Mouse (Mus musculus) midbrain, embryonic 10.5 days (tissue): Measurements from ENCODE around the gene Noc2l. TPM values are rescaled to one million over a fixed set of nuclear protein-coding genes. Genes with fewer than 3 reads are reported as not detected.

ENCODE experiments used
- DNase-seq: peaks from one replicate; pipeline ENCODE4 v3.0.0-alpha.2; 2017; ENCODE audit warnings: low spot score
- H3K27ac ChIP-seq: fragments of 300-500 bp; sonication (generic); replicated peaks from 2 replicates; pipeline ENCODE4 v1.5.1; 2016; ENCODE audit warnings: mild to moderate bottlenecking
- H3K27me3 ChIP-seq: fragments of 300-500 bp; sonication (generic); 2 replicates; pipeline ENCODE4 v1.6.1; 2016; ENCODE audit warnings: low read depth, mild to moderate bottlenecking; ENCODE audit not compliant: poor library complexity, severe bottlenecking
- H3K36me3 ChIP-seq: fragments of 300-500 bp; sonication (generic); 2 replicates; pipeline ENCODE4 v1.6.1; 2016; ENCODE audit warnings: mild to moderate bottlenecking, moderate library complexity
- H3K4me1 ChIP-seq: fragments of 300-500 bp; sonication (generic); 2 replicates; pipeline ENCODE4 v1.6.1; 2016
- H3K4me3 ChIP-seq: fragments of 300-500 bp; sonication (generic); 2 replicates; pipeline ENCODE4 v1.5.1; 2016; ENCODE audit warnings: mild to moderate bottlenecking, moderate library complexity
- H3K9me3 ChIP-seq: fragments of 300-500 bp; sonication (generic); replicated peaks from 2 replicates; pipeline ENCODE4 v1.6.1; 2016; ENCODE audit warnings: mild to moderate bottlenecking
- WGBS: fragments of 180-500 bp; shearing (Covaris S2); methylation state at CpG from one replicate; pipeline ENCODE4 v1.1.7; 2016; 5-methylcytosine and 5-hydroxymethylcytosine counted together
- microRNA-seq: library from miRNA; unstranded; fragments of <30 nt; microRNA quantifications from one replicate; pipeline ENCODE4, GENCODE M21; 2017
- polyA plus RNA-seq: library from polyadenylated mRNA; unstranded; fragments of >200 nt; fragmentation: Nextera tagmentation; extraction: Ambion mirVana; gene quantifications from 2 replicates; pipeline ENCODE4 v1.2.1, GENCODE M21; 2016

Noc2l gene
- polyA plus RNA-seq, 1 experiment from 2014 or later: 109 TPM

DNA sequence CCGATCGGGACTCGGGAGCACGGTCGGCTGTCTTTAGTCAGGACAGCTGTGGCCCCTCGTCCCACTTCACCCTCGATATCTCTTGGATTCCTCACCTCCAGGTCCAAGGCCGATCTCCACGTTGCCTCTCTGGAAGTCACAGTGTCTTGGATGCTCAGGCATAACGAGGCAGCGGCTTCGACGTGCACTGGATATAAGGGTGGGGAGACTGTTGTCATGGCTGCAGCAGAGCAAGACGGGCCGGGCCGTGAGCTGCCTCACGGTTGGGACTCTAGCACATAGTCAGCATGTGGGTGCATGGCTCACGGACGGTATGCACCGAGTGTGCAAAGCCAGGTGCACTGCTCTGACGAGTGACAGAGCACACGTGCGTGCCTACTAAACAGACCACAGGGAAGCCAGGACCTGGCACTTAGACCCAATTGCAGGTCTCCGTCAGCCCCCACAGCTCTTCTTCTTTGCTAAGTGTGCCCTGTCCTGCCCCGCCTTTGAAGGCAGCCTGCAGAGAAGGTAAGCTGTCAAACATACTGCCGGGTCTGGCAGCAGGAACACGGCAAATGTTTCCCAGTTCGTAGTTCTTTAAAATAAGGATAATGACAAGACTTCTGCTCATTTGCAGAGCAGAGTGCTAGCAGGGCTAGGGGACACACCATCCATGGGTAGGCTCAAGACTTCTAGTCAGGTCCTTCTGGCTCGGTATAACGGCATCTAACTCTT lies 18.7 kb downstream of the Noc2l start:
- H3K27ac ChIP-seq: 0 out of 2 replicates have a peak overlapping the region, but pooled peaks have one; percentile 42
- WGBS: under 1% methylated on average over 26 of the region's 30 CpGs

DNA sequence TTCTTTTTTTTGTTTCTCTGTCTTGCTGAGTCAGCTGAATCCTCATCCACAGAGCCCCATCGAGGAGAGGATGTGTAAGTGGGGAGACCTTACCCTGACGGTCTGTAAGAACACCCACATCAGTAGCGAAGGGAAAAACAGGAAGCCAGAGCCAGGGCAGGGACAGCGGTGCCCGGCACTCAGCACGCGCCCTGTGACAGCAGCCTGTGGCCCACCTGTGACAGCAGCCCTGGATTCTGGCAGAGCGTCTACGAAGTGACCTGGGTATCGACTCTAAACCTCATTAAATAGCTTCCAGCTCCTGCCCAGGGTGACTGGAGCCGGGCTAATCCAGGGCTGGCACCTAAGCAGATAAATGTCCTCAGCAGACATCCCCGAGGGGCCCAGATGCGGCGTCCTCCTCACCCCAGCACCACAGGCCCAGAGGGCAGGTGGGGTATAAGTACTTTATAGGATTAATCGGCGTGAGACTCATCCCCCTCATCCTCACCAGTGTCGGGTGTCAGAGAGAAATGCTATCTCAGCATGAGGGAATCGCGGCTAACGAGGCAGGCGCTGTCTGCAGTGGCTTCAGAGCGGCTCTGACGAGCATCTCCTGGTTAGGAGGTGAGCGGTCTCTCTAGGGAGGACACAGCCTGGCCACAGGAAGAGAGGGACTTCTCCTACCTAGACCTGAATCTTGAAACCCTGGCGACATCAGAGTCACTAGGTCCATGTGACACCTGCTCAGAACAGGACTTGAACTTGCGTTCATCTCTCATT lies 19.4 kb downstream of the Noc2l start, which contains the start of gene Samd11:
Samd11 (minus strand) TSS at position 580 of the 762 bp plus-strand sequence.
- H3K27me3 ChIP-seq: peaks cover 46% of the 10 kb centered on the region
- peaks cover 20% of the 10 kb centered on the region for H3K4me1 ChIP-seq
- H3K36me3 ChIP-seq: no peaks in the 10 kb centered on the region
- no peaks in the 10 kb centered on the region for H3K9me3 ChIP-seq
- H3K27ac ChIP-seq: 0 out of 2 replicates have a peak within 1 kb of the TSS, but pooled peaks have one; percentile 42
- H3K4me3 ChIP-seq: peak within 1 kb of the TSS; percentile 42
- DNase-seq: peak; percentile 38
- 1% methylated on average over 26 of the region's 26 CpGs for WGBS

More for the DNA sequence above, 18.7 kb downstream of the Noc2l start:
- Histone ChIP-seq H3K4me3 (peak overlapping the region; percentile 42), H3K36me3 (peaks cover 6% of the 10 kb centered on the region), H3K4me1 (peaks cover 23% of the 10 kb centered on the region), H3K27me3 (peaks cover 46% of the 10 kb centered on the region), H3K9me3 (no peaks in the 10 kb centered on the region)
- peak; percentile 45 for DNase-seq

Small RNA genes within 50 kb of the gene (microRNA-seq; reads per million reads assigned to microRNA genes)
- gene Mir7658: 11.7 reads per million, percentile 24 among the genes with 10 or more reads in this experiment

Other genes starting within 250 kb of the Noc2l start
- gene B3galt6, start 243.4 kb upstream of the Noc2l start, polyA plus RNA-seq: 14.0 and 15.3 TPM in 2 replicates
- gene Sdf4, start 243.1 kb upstream of the Noc2l start, polyA plus RNA-seq: 131 and 138 TPM in 2 replicates
- 0.42 and 0.88 TPM in 2 replicates for gene Tnfrsf4, start 222.2 kb upstream of the Noc2l start, polyA plus RNA-seq
- 1.1 and 1.8 TPM in 2 replicates for gene Tnfrsf18, start 209.8 kb upstream of the Noc2l start, polyA plus RNA-seq
- 0.30 TPM in 1 of 2 replicates, not detected in the other for gene Ttll10, start 176.6 kb upstream of the Noc2l start, polyA plus RNA-seq
- 75.3 and 76.5 TPM in 2 replicates for gene 9430015G10Rik, start 126.0 kb upstream of the Noc2l start, polyA plus RNA-seq
- gene Rnf223, start 105.5 kb upstream of the Noc2l start, polyA plus RNA-seq: 0.79 and 0.93 TPM in 2 replicates
- gene Agrn, start 38.5 kb upstream of the Noc2l start, polyA plus RNA-seq: 55.4 and 84.4 TPM in 2 replicates
- gene Isg15, start 35.2 kb upstream of the Noc2l start, polyA plus RNA-seq: 0.21 and 0.73 TPM in 2 replicates
- gene AW011738, start 32.7 kb upstream of the Noc2l start, polyA plus RNA-seq: 5.1 and 6.5 TPM in 2 replicates
- gene Perm1, start 20.1 kb upstream of the Noc2l start, polyA plus RNA-seq: 1.1 and 1.3 TPM in 2 replicates
- 23.2 and 24.4 TPM in 2 replicates for gene Plekhn1, start 1.2 kb upstream of the Noc2l start, polyA plus RNA-seq
- 2.2 and 2.8 TPM in 2 replicates for gene Samd11, start 19.6 kb downstream of the Noc2l start, polyA plus RNA-seq
- not detected in 2 replicates for gene Vmn2r-ps159, start 95.1 kb downstream of the Noc2l start, polyA plus RNA-seq